Mouse (Mus musculus) E14TG2a.4 (cell line): ENCODE results near the gene Sap25.

Experiments
- CTCF ChIP-seq: conservative IDR thresholded peaks from 2 replicates; pipeline ENCODE4 v1.5.1; 2014; ENCODE audit warnings: low read length
- NANOG ChIP-seq: IDR thresholded peaks from 2 replicates; pipeline ENCODE4 v1.6.1; 2014; ENCODE audit warnings: borderline replicate concordance, low read length, mixed read lengths
- POU5F1 ChIP-seq: IDR thresholded peaks from 2 replicates; pipeline ENCODE4 v1.6.1; 2014; ENCODE audit warnings: low read length, borderline replicate concordance

DNA sequence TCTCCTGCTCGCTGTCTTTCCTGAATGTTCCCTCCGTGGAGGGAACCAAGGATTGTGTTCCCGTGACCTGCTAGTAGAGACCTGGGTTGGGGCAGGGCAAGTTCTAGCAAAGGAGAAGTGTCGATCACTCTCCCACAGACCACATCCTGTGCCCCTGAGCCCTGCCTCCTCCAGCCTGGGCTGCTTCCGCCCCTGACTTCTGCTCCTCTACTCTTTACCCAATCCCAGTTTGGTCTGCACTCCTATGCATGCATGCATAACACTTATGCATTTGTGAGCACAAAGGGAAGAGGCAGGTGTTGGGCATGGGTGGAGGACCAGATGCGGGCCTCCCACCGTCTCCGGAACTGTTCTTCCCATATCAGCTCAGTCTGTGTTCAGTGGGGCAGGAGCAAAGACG, 10.0 kb upstream of the Sap25 start:
- TF ChIP-seq CTCF: no peak
- TF ChIP-seq POU5F1: peak; percentile 77; the same call in 1 of the 2 replicates
- TF ChIP-seq NANOG: no peak
